Mouse (Mus musculus) ES-E14 (cell line): Measurements from ENCODE around the gene Spns2. TPM values are rescaled to one million over a fixed set of nuclear protein-coding genes. Genes with fewer than 3 reads are reported as not detected.
A peak's percentile ranks its signal among the peaks of the same experiment; 100 is the strongest.

Source experiments
- DNase-seq: peaks from one replicate; pipeline ENCODE4 v3.0.0-alpha.2; 2013; ENCODE audit warnings: low read depth, low spot score
- H3K27ac ChIP-seq: 2 replicates; pipeline ENCODE4 v1.5.1; 2012; ENCODE audit warnings: low read depth, mild to moderate bottlenecking, low read length, moderate library complexity, mixed read lengths; ENCODE audit not compliant: poor library complexity, insufficient read depth, severe bottlenecking
- H3K36me3 ChIP-seq: 2 replicates; pipeline ENCODE4 v1.6.1; 2012; ENCODE audit warnings: mild to moderate bottlenecking, low read length, moderate library complexity, mixed read lengths; ENCODE audit not compliant: control insufficient read depth, poor library complexity, insufficient read depth, severe bottlenecking
- H3K4me1 ChIP-seq, 2 experiments: fragments of 150-350 bp in 1 of 2; sonication (generic) in 1 of 2; 2 replicates each; pipeline ENCODE4 v1.6.1; 2012; ENCODE audit warnings: low read length in 2 of 2, mild to moderate bottlenecking in 1 of 2, mixed read lengths in 1 of 2; ENCODE audit not compliant: control insufficient read depth in 2 of 2, insufficient read depth in 2 of 2, poor library complexity in 1 of 2
- H3K4me3 ChIP-seq, 2 experiments: fragments of 150-350 bp in 1 of 2; sonication (generic) in 1 of 2; 2 replicates each; pipeline ENCODE4 v1.5.1; 2012; ENCODE audit warnings: low read length in 2 of 2, low read depth in 1 of 2, mild to moderate bottlenecking in 1 of 2, mixed read lengths in 1 of 2; ENCODE audit not compliant: insufficient read depth in 1 of 2, poor library complexity in 1 of 2, severe bottlenecking in 1 of 2
- H3K9ac ChIP-seq: 2 replicates; pipeline ENCODE4 v1.6.1; 2012; ENCODE audit warnings: low read depth, mild to moderate bottlenecking, low read length, mixed read lengths; ENCODE audit not compliant: poor library complexity, insufficient read depth, severe bottlenecking
- H3K9me3 ChIP-seq: fragments of 150-350 bp; sonication (generic); 2 replicates; pipeline ENCODE4 v1.6.1; 2012; ENCODE audit warnings: low read depth, mild to moderate bottlenecking, low read length; ENCODE audit not compliant: control insufficient read depth, insufficient read depth
- CHD2 ChIP-seq: IDR thresholded peaks from 2 replicates; pipeline ENCODE4 v1.6.1; 2014; ENCODE audit warnings: mild to moderate bottlenecking, low read depth, low read length, inconsistent platforms
- HCFC1 ChIP-seq: IDR thresholded peaks from 2 replicates; pipeline ENCODE4 v1.6.1; 2012; ENCODE audit warnings: low read length, inconsistent platforms, borderline replicate concordance; ENCODE audit not compliant: insufficient read depth
- MAFK ChIP-seq: IDR thresholded peaks from 2 replicates; pipeline ENCODE4 v1.6.1; 2014; ENCODE audit warnings: mild to moderate bottlenecking, low read depth, low read length, inconsistent platforms; ENCODE audit not compliant: insufficient read depth
- ZC3H11A ChIP-seq: IDR thresholded peaks from 2 replicates; pipeline ENCODE4 v1.6.1; 2012; ENCODE audit warnings: low read depth, mild to moderate bottlenecking, inconsistent platforms, low read length, borderline replicate concordance
- ZNF384 ChIP-seq: IDR thresholded peaks from 2 replicates; pipeline ENCODE4 v1.6.1; 2012; ENCODE audit warnings: low read depth, low read length, inconsistent platforms
- in situ Hi-C, 2 experiments: fragments of 600-800 bp; cut with MboI; formaldehyde crosslinking; loops; one replicate each; pipeline ENCODE4 v1.15.1; 2025; ENCODE audit warnings: low sequenced_read_pairs in 2 of 2, inconsistent platforms in 1 of 2; ENCODE audit not compliant: unreplicated experiment in 2 of 2
- total RNA-seq: library from RNA; depleted of rRNA; stranded (reverse); fragments of 300-350 nt; gene quantifications from 2 replicates; pipeline ENCODE4 v1.2.3, GENCODE M21; 2012

The Spns2 gene
- total RNA-seq, 1 experiment, result 2.4 TPM

GRCm38 (mm10) chr11:72522616-72523041, 32.9 kb upstream of the Spns2 start:
- Histone ChIP-seq H3K9me3 (no peaks in the 10 kb centered on the region), H3K4me3 (no peak overlapping the region), H3K4me1 (no peaks in the 10 kb centered on the region; a peak in 1 of 4 replicates), H3K9ac (no peak overlapping the region), H3K27ac (no peak overlapping the region), H3K36me3 (no peaks in the 10 kb centered on the region)
- TF ChIP-seq CHD2, result no peak
- no peak for TF ChIP-seq ZNF384
- no peak for DNase-seq
- in situ Hi-C loops, result no loop called here

- no peak for DNase-seq
- no peak overlapping the region for H3K27ac ChIP-seq
- no peak overlapping the region for H3K4me3 ChIP-seq
- H3K36me3 ChIP-seq, result no peaks in the 10 kb centered on the region
- in situ Hi-C loops, result no loop called here
- no peak overlapping the region for H3K9ac ChIP-seq
- no peaks in the 10 kb centered on the region for H3K9me3 ChIP-seq
- no peaks in the 10 kb centered on the region; a peak in 1 of 4 replicates for H3K4me1 ChIP-seq
- TF ChIP-seq MAFK (peak; percentile 77), ZC3H11A (no peak)
These were observed 32.2 kb upstream of the Spns2 start for GRCm38 (mm10) chr11:72521598-72522541.

- H3K4me1 ChIP-seq, result no peaks in the 10 kb centered on the region; a peak in 1 of 4 replicates
- H3K36me3 ChIP-seq, result no peaks in the 10 kb centered on the region
- TF ChIP-seq ZC3H11A (no peak), MAFK (no peak), HCFC1 (no peak), CHD2 (no peak), ZNF384 (no peak)
- no peak overlapping the region for H3K9ac ChIP-seq
- no peaks in the 10 kb centered on the region for H3K9me3 ChIP-seq
- DNase-seq, result no peak
- H3K27ac ChIP-seq, result no peak overlapping the region
- in situ Hi-C loops, result no loop called here
- H3K4me3 ChIP-seq, result no peak overlapping the region
These were observed 30.2 kb upstream of the Spns2 start for GRCm38 (mm10) chr11:72519895-72520294.

GRCm38 (mm10) chr11:72519189-72519588, 29.5 kb upstream of the Spns2 start:
- in situ Hi-C loops, result no loop called here
- no peak for DNase-seq
- Histone ChIP-seq H3K36me3 (no peaks in the 10 kb centered on the region), H3K27ac (no peak overlapping the region), H3K4me1 (no peaks in the 10 kb centered on the region; a peak in 1 of 4 replicates), H3K9me3 (no peaks in the 10 kb centered on the region), H3K9ac (no peak overlapping the region), H3K4me3 (no peak overlapping the region)
- no peak for TF ChIP-seq HCFC1
- TF ChIP-seq MAFK, result no peak
- no peak for TF ChIP-seq ZNF384
- TF ChIP-seq CHD2, result no peak
- no peak for TF ChIP-seq ZC3H11A

- H3K9ac ChIP-seq, result no peak overlapping the region
- DNase-seq, result no peak
- in situ Hi-C loops, result no loop called here
- H3K4me3 ChIP-seq, result no peak overlapping the region
- no peaks in the 10 kb centered on the region; a peak in 1 of 4 replicates for H3K4me1 ChIP-seq
- H3K27ac ChIP-seq, result no peak overlapping the region
- TF ChIP-seq MAFK (no peak), ZC3H11A (no peak), ZNF384 (no peak), HCFC1 (no peak), CHD2 (no peak)
- H3K36me3 ChIP-seq, result no peaks in the 10 kb centered on the region
- H3K9me3 ChIP-seq, result no peaks in the 10 kb centered on the region
These were observed 28.7 kb upstream of the Spns2 start for GRCm38 (mm10) chr11:72518449-72518848.
